Mouse (Mus musculus) C2C12 (cell line): Measurements from ENCODE around the gene Micall1. TPM values are rescaled to one million over a fixed set of nuclear protein-coding genes. Genes with fewer than 3 reads are reported as not detected.

Experiments used
- H3K27me3 ChIP-seq: one replicate; pipeline ENCODE4 v1.6.1; 2011; ENCODE audit not compliant: control insufficient read depth, insufficient read depth, insufficient read length
- H3K36me3 ChIP-seq: one replicate; pipeline ENCODE4 v1.6.1; 2011; ENCODE audit not compliant: control insufficient read depth, insufficient read depth
- H3K4me3 ChIP-seq: one replicate; pipeline ENCODE4 v1.5.1; 2011; ENCODE audit warnings: mild to moderate bottlenecking, control low read depth; ENCODE audit not compliant: poor library complexity, insufficient read depth, severe bottlenecking
- H3K79me2 ChIP-seq: one replicate; pipeline ENCODE4 v1.6.1; 2011; ENCODE audit not compliant: control insufficient read depth, insufficient read depth
- H3K79me3 ChIP-seq: one replicate; pipeline ENCODE4 v1.6.1; 2011; ENCODE audit warnings: low read depth, control low read depth
- H3ac ChIP-seq: one replicate; pipeline ENCODE3; 2011; ENCODE audit warnings: low read depth; ENCODE audit not compliant: control insufficient read depth, insufficient read length
- CEBPB ChIP-seq: IDR thresholded peaks from one replicate; pipeline ENCODE4 v1.6.1; 2011; ENCODE audit warnings: low read depth, mild to moderate bottlenecking, control low read depth, moderate library complexity
- CTCF ChIP-seq: IDR thresholded peaks from one replicate; pipeline ENCODE4 v1.5.1; 2011; ENCODE audit not compliant: control insufficient read depth, insufficient read depth, insufficient read length
- FOSL1 ChIP-seq: IDR thresholded peaks from one replicate; pipeline ENCODE4 v1.8.0; 2011; ENCODE audit warnings: mild to moderate bottlenecking, low read length; ENCODE audit not compliant: poor library complexity, insufficient read depth, severe bottlenecking
- MAX ChIP-seq: IDR thresholded peaks from one replicate; pipeline ENCODE4 v1.6.1; 2011; ENCODE audit warnings: mild to moderate bottlenecking, control low read depth
- MYOD1 ChIP-seq: IDR thresholded peaks from one replicate; pipeline ENCODE4 v1.6.1; 2011; ENCODE audit warnings: low read depth; ENCODE audit not compliant: control insufficient read depth, insufficient read length
- MYOG ChIP-seq: IDR thresholded peaks from one replicate; pipeline ENCODE4 v1.6.1; 2011; ENCODE audit not compliant: control insufficient read depth, insufficient read length; ENCODE audit errors: extremely low read depth
- USF1 ChIP-seq: IDR thresholded peaks from one replicate; pipeline ENCODE4 v1.6.1; 2011; ENCODE audit warnings: low read depth, mild to moderate bottlenecking, control low read depth, moderate library complexity
- polyA plus RNA-seq: library from polyadenylated mRNA; unstranded; fragments of >200 nt; fragmentation: generic; extraction: Trizol; gene quantifications from one replicate; pipeline ENCODE4 v1.2.1, GENCODE M21; 2012; ENCODE audit warnings: missing spikeins

Gene Micall1
- polyA plus RNA-seq, 1 experiment: 12.7 TPM

DNA sequence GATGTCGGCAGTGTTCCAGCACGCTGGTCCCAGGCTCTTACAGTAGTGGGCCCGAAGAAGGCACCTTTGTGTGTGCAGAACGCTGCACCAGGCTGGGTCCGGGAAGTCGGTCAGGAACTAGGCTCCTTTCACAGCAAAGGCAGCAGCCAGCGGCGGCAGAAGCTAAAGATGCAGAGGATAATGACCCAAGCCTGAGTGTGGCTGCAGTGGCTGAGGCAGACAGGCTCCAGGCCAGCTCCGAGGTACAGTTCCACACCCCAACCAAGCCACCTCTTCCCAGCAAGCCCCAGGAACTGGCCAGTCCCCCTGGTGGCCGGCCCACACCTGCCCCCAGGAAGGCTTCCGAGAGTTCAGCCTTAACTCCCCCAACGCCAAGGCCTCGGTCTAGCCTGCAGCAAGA, 13.8 kb downstream of the Micall1 start:
- no peak overlapping the region for H3ac ChIP-seq
- H3K79me3 ChIP-seq: no peaks in the 10 kb centered on the region
- no peaks in the 10 kb centered on the region for H3K27me3 ChIP-seq
- TF ChIP-seq CTCF: no peak
- TF ChIP-seq MYOD1: no peak
- no peak for TF ChIP-seq MAX
- no peak for TF ChIP-seq CEBPB
- no peak for TF ChIP-seq FOSL1
- TF ChIP-seq MYOG: no peak
- TF ChIP-seq USF1: no peak
- no peak overlapping the region for H3K4me3 ChIP-seq
- peaks cover 80% of the 10 kb centered on the region for H3K36me3 ChIP-seq
- H3K79me2 ChIP-seq: no peaks in the 10 kb centered on the region

DNA sequence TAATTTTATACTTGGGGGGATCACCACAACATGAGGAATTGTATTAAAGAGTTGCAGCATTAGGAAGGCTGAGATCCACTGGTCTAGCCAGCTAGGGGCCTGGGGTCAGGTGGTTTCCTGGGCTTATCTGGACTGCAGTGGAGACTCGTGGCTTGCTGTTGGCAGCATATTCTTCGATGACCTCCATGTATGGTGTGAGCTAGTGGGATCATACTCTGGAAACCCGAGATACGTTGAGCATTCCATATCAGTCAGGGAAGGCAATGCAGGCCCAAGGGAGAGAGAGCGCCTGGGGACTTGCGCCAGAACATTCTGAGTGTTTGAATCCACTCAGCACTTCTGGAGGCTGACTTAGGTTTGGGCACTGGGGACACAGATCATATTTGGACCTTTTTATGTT, 15.1 kb downstream of the Micall1 start:
- no peaks in the 10 kb centered on the region for H3K79me3 ChIP-seq
- H3K27me3 ChIP-seq: no peaks in the 10 kb centered on the region
- no peak for TF ChIP-seq FOSL1
- no peak for TF ChIP-seq CTCF
- no peak for TF ChIP-seq MYOG
- no peak for TF ChIP-seq USF1
- TF ChIP-seq MAX: no peak
- no peak for TF ChIP-seq MYOD1
- TF ChIP-seq CEBPB: no peak
- no peaks in the 10 kb centered on the region for H3K79me2 ChIP-seq
- no peak overlapping the region for H3ac ChIP-seq
- H3K36me3 ChIP-seq: peaks cover 80% of the 10 kb centered on the region
- no peak overlapping the region for H3K4me3 ChIP-seq

GRCm38 (mm10) chr15:79124331-79124875, 15.7 kb downstream of the Micall1 start:
- H3K36me3 ChIP-seq: peaks cover 80% of the 10 kb centered on the region
- no peak for TF ChIP-seq USF1
- no peak for TF ChIP-seq MAX
- TF ChIP-seq MYOG: no peak
- no peak for TF ChIP-seq CEBPB
- TF ChIP-seq MYOD1: no peak
- TF ChIP-seq FOSL1: no peak
- TF ChIP-seq CTCF: no peak

DNA sequence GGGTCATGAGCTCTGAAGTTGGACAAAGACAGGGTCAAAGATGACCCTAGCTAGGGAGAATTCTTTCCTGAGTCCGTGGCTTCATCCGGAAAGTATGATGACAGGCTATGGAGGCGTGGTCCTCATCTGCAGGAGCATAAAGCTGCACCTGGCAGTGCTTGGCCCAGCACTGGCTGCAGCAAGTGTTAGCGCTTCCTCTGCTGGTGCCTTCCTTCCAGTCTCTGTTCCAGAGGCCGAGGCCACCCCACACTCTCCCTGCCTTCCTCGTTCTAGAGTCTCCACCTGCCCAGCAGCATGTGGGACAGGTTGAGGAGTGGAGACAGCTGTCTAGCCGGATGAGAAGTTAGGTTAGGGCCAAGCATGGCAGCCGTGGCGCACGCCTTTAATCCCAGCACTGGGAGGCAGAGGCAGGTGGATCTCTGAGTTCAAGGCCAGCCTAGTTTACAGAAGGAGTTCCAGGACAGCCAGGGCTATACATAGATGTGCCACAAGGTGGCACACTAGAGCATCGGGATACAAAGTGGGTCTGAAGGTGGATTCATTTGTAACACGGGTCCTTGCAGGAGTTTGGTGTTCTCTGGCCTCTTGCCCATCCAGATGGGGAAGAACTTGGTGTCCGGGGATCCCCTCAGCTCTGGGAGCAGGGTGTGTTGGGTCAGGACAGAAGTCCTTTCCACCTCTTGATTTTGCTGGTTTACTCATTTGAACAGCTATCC, 17.7 kb downstream of the Micall1 start:
- TF ChIP-seq FOSL1 (no peak), CEBPB (no peak), CTCF (peak; percentile 74), MAX (no peak), MYOD1 (peak; percentile 43), MYOG (no peak)
- Histone ChIP-seq H3K79me2 (no peaks in the 10 kb centered on the region), H3K79me3 (no peaks in the 10 kb centered on the region), H3K27me3 (no peaks in the 10 kb centered on the region), H3ac (no peak overlapping the region), H3K36me3 (peaks cover 86% of the 10 kb centered on the region), H3K4me3 (no peak overlapping the region)

More at GRCm38 (mm10) chr15:79124331-79124875, 15.7 kb downstream of the Micall1 start:
- H3K79me3 ChIP-seq: no peaks in the 10 kb centered on the region
- H3K27me3 ChIP-seq: no peaks in the 10 kb centered on the region
- no peak overlapping the region for H3K4me3 ChIP-seq
- H3K79me2 ChIP-seq: no peaks in the 10 kb centered on the region
- H3ac ChIP-seq: no peak overlapping the region

DNA sequence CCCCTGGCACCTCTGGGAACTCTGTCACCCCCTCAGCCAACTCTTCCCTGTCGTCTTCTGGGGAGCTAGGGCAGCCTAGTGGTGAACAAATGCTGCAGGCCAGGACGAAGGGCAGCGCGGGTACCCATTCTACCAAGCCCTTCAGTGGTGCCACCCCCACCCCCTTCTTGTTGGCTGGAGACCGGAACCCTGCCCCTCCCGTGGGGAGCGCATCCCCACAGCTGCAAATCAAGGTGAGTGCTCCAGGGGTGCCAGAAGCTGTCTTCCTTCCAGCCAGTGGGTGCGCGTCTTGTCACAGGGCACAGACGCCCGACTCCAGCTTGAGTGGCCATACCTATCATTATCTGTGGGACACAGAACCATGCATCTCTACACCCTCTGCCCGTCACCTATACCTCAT, 18.4 kb downstream of the Micall1 start:
- Histone ChIP-seq H3K79me2 (no peaks in the 10 kb centered on the region), H3ac (no peak overlapping the region), H3K27me3 (no peaks in the 10 kb centered on the region), H3K36me3 (peaks cover 88% of the 10 kb centered on the region), H3K79me3 (no peaks in the 10 kb centered on the region), H3K4me3 (no peak overlapping the region)
- no peak for TF ChIP-seq MYOG

DNA sequence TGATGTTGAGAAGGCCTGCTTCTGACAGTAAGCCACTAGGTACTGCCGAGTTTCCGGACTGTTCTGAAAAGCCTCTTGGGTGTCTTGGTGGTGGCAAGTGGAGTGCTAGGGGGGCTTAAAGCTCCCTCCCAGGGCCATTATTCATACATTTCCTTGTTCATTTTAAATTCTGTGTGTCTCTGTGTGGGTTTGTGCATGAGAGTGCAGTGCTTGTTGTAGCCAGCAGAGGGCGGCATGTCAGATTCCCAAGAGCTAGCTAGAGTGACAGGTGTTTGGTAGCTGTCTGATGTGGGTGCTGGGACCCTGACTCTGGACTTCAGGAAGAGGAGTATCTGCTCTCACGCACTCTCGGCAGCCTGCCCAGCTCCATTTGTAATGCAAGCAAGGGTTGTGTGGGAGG, 19.5 kb downstream of the Micall1 start:
- Histone ChIP-seq H3ac (no peak overlapping the region), H3K36me3 (peaks cover 89% of the 10 kb centered on the region), H3K79me3 (no peaks in the 10 kb centered on the region), H3K79me2 (no peaks in the 10 kb centered on the region), H3K27me3 (no peaks in the 10 kb centered on the region), H3K4me3 (no peak overlapping the region)
- TF ChIP-seq MAX: no peak
- TF ChIP-seq MYOG: no peak
- no peak for TF ChIP-seq CTCF
- no peak for TF ChIP-seq USF1
- no peak for TF ChIP-seq FOSL1
- TF ChIP-seq MYOD1: no peak
- no peak for TF ChIP-seq CEBPB
